Mouse (Mus musculus): ENCODE results near the gene Thsd4. TPM values are rescaled to one million over a fixed set of nuclear protein-coding genes. Genes with fewer than 3 reads are reported as not detected.
A peak's percentile ranks its signal among the peaks of the same experiment; 100 is the strongest.

The Thsd4 gene
- polyA plus RNA-seq, 1 experiment from 2014 or later = 5.1 TPM

DNA sequence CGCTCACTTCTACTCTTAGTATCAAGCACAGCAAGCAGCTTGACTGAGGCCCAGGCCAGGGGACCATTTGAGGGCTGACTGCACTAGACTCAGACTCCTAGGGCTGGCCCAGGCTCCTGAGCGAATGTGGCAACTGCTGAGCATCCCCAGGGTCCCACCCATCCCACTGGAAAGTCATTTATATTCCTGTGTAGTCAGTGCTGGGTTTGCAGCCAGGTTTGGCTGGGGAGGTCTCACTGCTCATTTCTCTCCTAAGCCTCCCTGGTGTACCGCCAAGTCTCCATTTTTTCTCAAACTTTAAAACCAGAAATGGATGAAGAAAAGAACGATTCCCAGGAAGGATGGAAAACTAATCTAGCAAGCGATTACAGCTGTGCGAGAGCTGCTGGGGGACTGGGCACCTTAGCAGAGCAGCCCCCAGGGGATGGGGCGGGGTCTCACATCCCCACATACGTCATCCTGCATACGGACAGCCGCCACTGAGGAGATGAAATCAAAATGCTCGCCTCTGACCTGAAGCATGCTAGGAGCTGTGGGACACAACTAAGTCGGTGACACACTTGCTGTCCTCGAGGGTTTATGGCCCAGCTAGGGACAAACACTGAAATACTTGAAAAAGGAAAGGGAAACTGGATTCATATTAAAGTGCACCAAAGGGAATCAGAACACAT lies 67.3 kb downstream of the Thsd4 start:
- Histone ChIP-seq H3K27me3 (ENCODE audit: control insufficient read depth, insufficient read depth, low read length) (no peaks in the 10 kb centered on the region), H3K36me3 (ENCODE audit: control insufficient read depth, insufficient read depth, low read length) (no peaks in the 10 kb centered on the region), H3K4me2 (replicated peaks; ENCODE audit: low read depth, low read length) (no peak overlapping the region), H3K4me3 (ENCODE audit: low read depth, low read length) (no peak overlapping the region), H3K27ac (ENCODE audit: low read depth, low read length) (no peak overlapping the region), H3K4me1 (replicated peaks; ENCODE audit: control insufficient read depth, insufficient read depth, low read length) (0 out of 2 replicates have a peak, but pooled peaks cover 4% of the 10 kb centered on the region), H3K9me3 (ENCODE audit: control insufficient read depth, low read length) (no peaks in the 10 kb centered on the region), H3K9ac (ENCODE audit: low read depth, low read length) (no peak overlapping the region)
- WGBS = 79% methylated on average over 13 of the region's 13 CpGs
- no peak for DNase-seq (ENCODE audit: low spot score)
- ATAC-seq (ENCODE audit: low FRiP score) = no peak

DNA sequence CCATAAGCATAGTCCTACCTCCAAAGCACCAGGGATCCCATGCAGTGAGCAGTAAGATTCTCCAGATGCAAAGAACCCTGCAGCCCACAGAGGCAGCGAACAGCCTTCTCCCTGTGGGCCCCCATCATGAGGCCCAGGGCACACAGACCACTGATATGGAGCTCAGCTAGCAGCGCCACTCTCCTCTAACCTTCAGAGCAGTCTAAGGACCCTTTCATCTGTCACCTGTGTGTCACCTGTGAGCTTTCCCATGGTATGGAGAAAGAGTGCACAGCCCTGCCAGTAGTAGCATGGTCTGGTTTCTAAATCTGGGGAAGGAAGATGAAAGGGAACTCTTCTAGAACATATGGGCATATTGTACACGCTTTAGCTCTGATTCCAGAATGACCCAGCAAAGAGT lies 72.3 kb downstream of the Thsd4 start:
- H3K9ac ChIP-seq (ENCODE audit: low read depth, low read length) = no peak overlapping the region
- H3K27ac ChIP-seq (ENCODE audit: low read depth, low read length) = no peak overlapping the region
- H3K4me3 ChIP-seq (ENCODE audit: low read depth, low read length) = no peak overlapping the region
- no peak for ATAC-seq (ENCODE audit: low FRiP score)
- H3K4me2 ChIP-seq (replicated peaks; ENCODE audit: low read depth, low read length) = no peak overlapping the region
- WGBS = 89% methylated on average over 3 of the region's 3 CpGs
- no peaks in the 10 kb centered on the region for H3K27me3 ChIP-seq (ENCODE audit: control insufficient read depth, insufficient read depth, low read length)
- H3K9me3 ChIP-seq (ENCODE audit: control insufficient read depth, low read length) = no peaks in the 10 kb centered on the region
- H3K4me1 ChIP-seq (replicated peaks; ENCODE audit: control insufficient read depth, insufficient read depth, low read length) = no peaks in the 10 kb centered on the region
- H3K36me3 ChIP-seq (ENCODE audit: control insufficient read depth, insufficient read depth, low read length) = no peaks in the 10 kb centered on the region
- no peak for DNase-seq (ENCODE audit: low spot score)

DNA sequence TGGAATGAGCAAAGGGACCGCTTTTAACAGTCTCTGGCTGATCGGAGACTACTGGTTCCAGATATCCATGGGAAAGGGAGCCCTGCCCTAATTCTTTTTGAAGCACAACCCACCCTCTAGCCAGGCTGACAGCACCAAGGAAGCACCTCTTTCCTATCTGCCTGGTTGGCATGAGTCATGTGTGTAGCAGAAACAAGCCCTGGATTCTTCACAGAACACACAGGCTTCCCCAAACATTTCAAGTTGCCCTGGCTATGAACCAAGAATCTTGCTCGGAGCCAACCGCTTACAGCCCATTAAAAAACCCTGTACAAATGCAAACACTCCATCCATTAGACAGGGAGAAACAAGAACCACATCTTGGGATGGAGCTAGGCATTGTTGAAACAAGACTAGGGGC lies 76.0 kb downstream of the Thsd4 start:
- Histone ChIP-seq H3K27me3 (ENCODE audit: control insufficient read depth, insufficient read depth, low read length) (no peaks in the 10 kb centered on the region), H3K9ac (ENCODE audit: low read depth, low read length) (no peak overlapping the region), H3K4me2 (replicated peaks; ENCODE audit: low read depth, low read length) (no peak overlapping the region), H3K4me3 (ENCODE audit: low read depth, low read length) (no peak overlapping the region), H3K36me3 (ENCODE audit: control insufficient read depth, insufficient read depth, low read length) (no peaks in the 10 kb centered on the region), H3K27ac (ENCODE audit: low read depth, low read length) (no peak overlapping the region), H3K4me1 (replicated peaks; ENCODE audit: control insufficient read depth, insufficient read depth, low read length) (no peaks in the 10 kb centered on the region), H3K9me3 (ENCODE audit: control insufficient read depth, low read length) (no peaks in the 10 kb centered on the region)
- no peak for ATAC-seq (ENCODE audit: low FRiP score)
- no peak for DNase-seq (ENCODE audit: low spot score)
- WGBS = 94% methylated on average over 4 of the region's 4 CpGs

DNA sequence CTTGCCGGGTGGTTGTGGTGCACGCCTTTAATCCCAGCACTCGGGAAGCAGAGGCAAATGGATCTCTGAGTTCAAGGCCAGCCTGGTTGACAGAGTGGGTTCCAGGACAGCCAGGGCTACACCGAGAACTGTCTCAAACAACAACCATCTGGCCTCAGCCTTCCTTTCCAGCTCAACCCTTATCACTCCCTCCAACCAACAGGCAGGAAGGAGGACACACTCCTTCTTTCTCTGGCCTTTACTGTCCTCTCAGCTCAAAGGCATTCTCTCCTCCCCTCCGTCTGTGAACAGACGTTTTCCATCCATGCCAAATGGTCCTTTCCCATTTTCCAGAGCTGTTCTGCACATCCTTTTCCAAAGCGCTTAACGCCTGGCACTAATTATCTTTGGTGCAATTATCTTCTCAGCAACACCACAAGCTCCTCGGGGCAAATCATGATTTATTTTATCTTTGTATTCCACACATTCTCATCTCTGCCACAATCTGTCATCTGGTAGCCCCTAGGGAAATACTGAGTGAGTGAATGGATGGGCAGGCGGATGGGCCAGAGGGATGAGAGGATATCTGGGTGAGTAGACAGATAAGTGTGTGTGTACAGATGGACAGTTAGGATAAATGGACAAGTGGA lies 80.5 kb downstream of the Thsd4 start:
- Histone ChIP-seq H3K36me3 (ENCODE audit: control insufficient read depth, insufficient read depth, low read length) (no peaks in the 10 kb centered on the region), H3K27me3 (ENCODE audit: control insufficient read depth, insufficient read depth, low read length) (no peaks in the 10 kb centered on the region), H3K9me3 (ENCODE audit: control insufficient read depth, low read length) (no peaks in the 10 kb centered on the region), H3K4me2 (replicated peaks; ENCODE audit: low read depth, low read length) (no peak overlapping the region), H3K9ac (ENCODE audit: low read depth, low read length) (no peak overlapping the region), H3K4me1 (replicated peaks; ENCODE audit: control insufficient read depth, insufficient read depth, low read length) (no peaks in the 10 kb centered on the region), H3K27ac (ENCODE audit: low read depth, low read length) (no peak overlapping the region), H3K4me3 (ENCODE audit: low read depth, low read length) (no peak overlapping the region)
- no peak for DNase-seq (ENCODE audit: low spot score)
- WGBS = 74% methylated on average over 10 of the region's 10 CpGs
- ATAC-seq (ENCODE audit: low FRiP score) = no peak

DNA sequence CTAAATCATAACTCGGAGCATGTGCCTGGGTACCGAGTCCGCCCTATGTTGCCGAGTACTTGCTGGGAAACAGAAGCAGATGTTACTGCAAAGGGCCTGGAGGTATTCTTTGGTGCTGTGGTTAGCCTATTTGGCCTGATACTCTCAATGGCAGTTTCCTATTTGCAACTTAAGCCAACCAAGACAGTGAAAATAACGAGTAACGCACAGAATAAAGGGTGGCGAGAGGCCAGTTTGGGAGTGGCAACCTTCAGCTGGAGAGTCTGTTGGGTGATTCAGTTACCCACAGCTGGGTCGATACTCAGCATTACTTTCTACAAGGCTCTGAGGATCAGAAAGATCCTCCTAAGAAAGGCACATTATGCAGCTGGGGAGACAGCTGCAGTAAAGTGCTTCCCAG lies 81.3 kb downstream of the Thsd4 start:
- no peak overlapping the region for H3K4me3 ChIP-seq (ENCODE audit: low read depth, low read length)
- no peaks in the 10 kb centered on the region for H3K4me1 ChIP-seq (replicated peaks; ENCODE audit: control insufficient read depth, insufficient read depth, low read length)
- H3K9me3 ChIP-seq (ENCODE audit: control insufficient read depth, low read length) = no peaks in the 10 kb centered on the region
- H3K27ac ChIP-seq (ENCODE audit: low read depth, low read length) = no peak overlapping the region
- no peak for DNase-seq (ENCODE audit: low spot score)
- 92% methylated on average over 8 of the region's 8 CpGs for WGBS
- no peak overlapping the region for H3K9ac ChIP-seq (ENCODE audit: low read depth, low read length)
- ATAC-seq (ENCODE audit: low FRiP score) = no peak
- H3K27me3 ChIP-seq (ENCODE audit: control insufficient read depth, insufficient read depth, low read length) = no peaks in the 10 kb centered on the region
- no peak overlapping the region for H3K4me2 ChIP-seq (replicated peaks; ENCODE audit: low read depth, low read length)
- H3K36me3 ChIP-seq (ENCODE audit: control insufficient read depth, insufficient read depth, low read length) = no peaks in the 10 kb centered on the region

DNA sequence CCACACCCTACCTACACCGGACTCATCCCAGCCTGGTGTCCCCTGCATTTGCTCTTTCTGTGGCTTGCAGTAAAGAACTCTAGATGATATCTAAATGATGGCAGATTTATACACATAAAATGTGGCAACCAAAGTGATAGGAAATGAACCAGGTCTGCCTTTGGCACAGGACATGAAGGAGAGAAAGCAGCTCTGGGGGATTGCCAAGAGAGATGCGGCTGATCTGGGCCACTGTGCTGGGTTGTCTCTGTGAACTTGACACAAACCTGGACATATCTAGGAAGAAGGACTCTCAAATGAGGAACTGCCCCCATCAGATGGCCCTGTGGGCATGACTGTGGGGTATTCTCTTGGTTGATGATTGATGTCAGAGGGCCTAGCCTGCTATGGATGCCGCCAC lies 85.6 kb downstream of the Thsd4 start:
- DNase-seq (ENCODE audit: low spot score) (no peak), ATAC-seq (ENCODE audit: low FRiP score) (no peak)
- H3K4me1 ChIP-seq (replicated peaks; ENCODE audit: control insufficient read depth, insufficient read depth, low read length) = no peaks in the 10 kb centered on the region
- no peak overlapping the region for H3K4me2 ChIP-seq (replicated peaks; ENCODE audit: low read depth, low read length)
- no peaks in the 10 kb centered on the region for H3K9me3 ChIP-seq (ENCODE audit: control insufficient read depth, low read length)
- H3K27me3 ChIP-seq (ENCODE audit: control insufficient read depth, insufficient read depth, low read length) = no peaks in the 10 kb centered on the region
- H3K36me3 ChIP-seq (ENCODE audit: control insufficient read depth, insufficient read depth, low read length) = no peaks in the 10 kb centered on the region
- no peak overlapping the region for H3K9ac ChIP-seq (ENCODE audit: low read depth, low read length)
- no peak overlapping the region for H3K4me3 ChIP-seq (ENCODE audit: low read depth, low read length)
- H3K27ac ChIP-seq (ENCODE audit: low read depth, low read length) = no peak overlapping the region
- WGBS = 94% methylated on average over 3 of the region's 3 CpGs

DNA sequence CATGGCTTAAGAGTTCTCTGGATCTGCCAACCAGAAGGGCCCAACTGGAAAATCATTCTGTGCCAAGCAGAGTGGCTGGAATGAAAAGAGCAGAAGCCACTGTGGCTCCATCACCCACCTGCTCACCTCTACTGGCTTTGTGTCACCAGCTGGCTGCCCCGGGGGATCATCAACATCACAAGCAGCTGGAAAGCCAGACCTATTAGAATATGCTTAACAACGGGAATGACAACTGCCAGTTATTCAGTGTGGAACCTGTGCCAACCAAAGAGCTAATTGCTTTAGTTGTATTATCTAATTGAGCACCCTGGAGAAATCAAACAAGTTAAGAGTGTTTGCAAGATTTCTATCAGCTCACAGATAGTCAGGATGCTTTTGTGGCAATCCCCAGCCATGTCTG lies 87.8 kb downstream of the Thsd4 start:
- Histone ChIP-seq H3K27me3 (ENCODE audit: control insufficient read depth, insufficient read depth, low read length) (no peaks in the 10 kb centered on the region), H3K9ac (ENCODE audit: low read depth, low read length) (no peak overlapping the region), H3K9me3 (ENCODE audit: control insufficient read depth, low read length) (no peaks in the 10 kb centered on the region), H3K4me1 (replicated peaks; ENCODE audit: control insufficient read depth, insufficient read depth, low read length) (no peaks in the 10 kb centered on the region; the same call in 1 of the 2 replicates), H3K4me3 (ENCODE audit: low read depth, low read length) (no peak overlapping the region), H3K27ac (ENCODE audit: low read depth, low read length) (no peak overlapping the region), H3K36me3 (ENCODE audit: control insufficient read depth, insufficient read depth, low read length) (no peaks in the 10 kb centered on the region), H3K4me2 (replicated peaks; ENCODE audit: low read depth, low read length) (no peak overlapping the region)
- 38% methylated on average over 2 of the region's 2 CpGs for WGBS
- DNase-seq (ENCODE audit: low spot score) (no peak), ATAC-seq (ENCODE audit: low FRiP score) (no peak)

DNA sequence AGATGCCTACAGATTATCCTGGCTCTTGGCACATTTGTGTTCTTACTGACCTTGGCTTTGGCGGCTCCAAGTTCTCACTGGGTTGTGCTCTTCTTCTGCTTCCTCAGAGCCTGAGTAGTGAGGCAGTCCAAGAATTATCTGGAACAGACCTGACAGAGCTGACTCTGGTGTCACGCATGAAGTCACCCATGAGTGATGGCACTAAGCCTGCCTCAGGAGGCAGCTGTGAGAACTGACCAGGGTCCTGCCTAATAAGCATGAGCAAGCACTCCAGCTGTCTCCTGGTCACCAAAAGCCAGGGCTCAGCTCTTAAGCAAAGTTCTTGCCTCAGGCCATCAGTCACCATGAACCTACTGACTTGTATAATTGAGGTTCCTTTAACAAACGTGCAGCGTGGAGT lies 89.9 kb downstream of the Thsd4 start:
- H3K4me1 ChIP-seq (replicated peaks; ENCODE audit: control insufficient read depth, insufficient read depth, low read length) = no peaks in the 10 kb centered on the region; the same call in 1 of the 2 replicates
- no peak overlapping the region for H3K4me3 ChIP-seq (ENCODE audit: low read depth, low read length)
- DNase-seq (ENCODE audit: low spot score) = no peak
- ATAC-seq (ENCODE audit: low FRiP score) = no peak
- H3K9me3 ChIP-seq (ENCODE audit: control insufficient read depth, low read length) = no peaks in the 10 kb centered on the region
- no peaks in the 10 kb centered on the region for H3K36me3 ChIP-seq (ENCODE audit: control insufficient read depth, insufficient read depth, low read length)
- no peak overlapping the region for H3K27ac ChIP-seq (ENCODE audit: low read depth, low read length)
- H3K4me2 ChIP-seq (replicated peaks; ENCODE audit: low read depth, low read length) = no peak overlapping the region
- H3K27me3 ChIP-seq (ENCODE audit: control insufficient read depth, insufficient read depth, low read length) = no peaks in the 10 kb centered on the region
- no peak overlapping the region for H3K9ac ChIP-seq (ENCODE audit: low read depth, low read length)
- WGBS = 86% methylated on average over 4 of the region's 4 CpGs

DNA sequence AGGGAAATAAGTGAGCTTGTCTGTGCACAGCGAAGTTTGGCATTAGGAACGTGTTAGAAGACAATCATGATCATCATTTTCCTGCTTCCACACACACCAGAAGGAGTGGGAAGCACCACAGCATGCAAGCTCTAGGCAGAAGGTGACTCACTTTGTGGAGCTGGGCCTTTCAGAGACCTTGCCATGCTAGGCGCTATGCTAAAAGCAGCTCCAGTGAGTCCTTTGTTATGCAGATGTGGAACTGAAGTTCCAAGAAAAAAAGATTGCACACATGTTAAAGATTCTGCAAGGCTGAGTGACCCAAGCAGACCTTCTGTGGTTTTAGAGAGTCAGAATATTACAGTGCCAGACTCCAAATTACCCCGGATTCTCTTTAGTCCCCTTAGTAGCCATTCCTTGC lies 91.8 kb downstream of the Thsd4 start:
- Histone ChIP-seq H3K27ac (ENCODE audit: low read depth, low read length) (no peak overlapping the region), H3K4me2 (replicated peaks; ENCODE audit: low read depth, low read length) (no peak overlapping the region), H3K4me3 (ENCODE audit: low read depth, low read length) (no peak overlapping the region), H3K9ac (ENCODE audit: low read depth, low read length) (no peak overlapping the region), H3K4me1 (replicated peaks; ENCODE audit: control insufficient read depth, insufficient read depth, low read length) (no peaks in the 10 kb centered on the region; the same call in 1 of the 2 replicates), H3K27me3 (ENCODE audit: control insufficient read depth, insufficient read depth, low read length) (no peaks in the 10 kb centered on the region), H3K9me3 (ENCODE audit: control insufficient read depth, low read length) (no peaks in the 10 kb centered on the region), H3K36me3 (ENCODE audit: control insufficient read depth, insufficient read depth, low read length) (no peaks in the 10 kb centered on the region)
- 61% methylated on average over 4 of the region's 4 CpGs for WGBS
- DNase-seq (ENCODE audit: low spot score) (peak; percentile 25), ATAC-seq (ENCODE audit: low FRiP score) (no peak)

Measured in hindbrain, embryonic 11.5 days (tissue).